ENCODE assay signal across 8 mouse cellular contexts in the genomic region with DNA sequence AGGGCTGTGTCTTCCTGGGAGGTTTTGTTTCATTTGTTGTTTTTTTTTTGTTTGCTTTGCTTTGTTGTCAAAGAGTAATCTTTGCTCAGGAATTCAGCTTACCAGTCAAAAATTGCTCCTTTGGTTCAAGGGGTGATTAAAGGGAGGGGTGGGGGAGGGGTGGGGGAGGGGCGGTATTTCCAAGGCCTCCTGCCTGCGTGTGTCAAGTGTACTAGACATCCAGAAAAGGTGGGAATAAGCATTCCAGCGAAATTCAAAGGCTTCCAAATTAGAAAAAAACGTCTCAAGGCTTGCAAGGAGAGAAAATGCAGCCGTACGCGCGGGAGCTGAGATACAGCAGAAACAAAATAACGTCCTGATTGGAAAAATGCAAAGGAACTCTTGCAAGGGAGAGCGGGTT. TPM values are rescaled to one million over a fixed set of nuclear protein-coding genes. Genes with fewer than 3 reads are reported as not detected.
A peak's percentile ranks its signal among the peaks of the same experiment; 100 is the strongest.
DNase-seq lines count a peak whose midpoint lies in the region; ATAC-seq and TF ChIP-seq lines count a peak whose summit lies in the region.

No protein-coding gene starts in this region.

- H3K9ac ChIP-seq in heart, embryonic 11.5 days (ENCODE audit: low read depth, low read length) = peak overlapping the region; percentile 49
- H3K9ac ChIP-seq in limb, embryonic 15.5 days = no peak overlapping the region

- ATAC-seq in heart, embryonic 11.5 days (replicated peaks; ENCODE audit: insufficient number of reproducible peaks, low FRiP score, low TSS enrichment) = no peak
- ATAC-seq in limb, embryonic 15.5 days (ENCODE audit: insufficient number of reproducible peaks, low FRiP score, low TSS enrichment, low read depth) = no peak

- intact Hi-C loops in heart, postnatal 14 days (cut with DNase I) = no loop called here

- no peak for TF ChIP-seq CTCF in spleen, adult 2 months (IDR thresholded peaks at IDR 0.05; ENCODE audit: extremely low read depth, insufficient read depth, insufficient read length, insufficient replicate concordance)

- no peak overlapping the region for H3K4me3 ChIP-seq in heart, embryonic 11.5 days (ENCODE audit: low read depth, low read length)
- H3K4me3 ChIP-seq in spleen, adult 2 months (ENCODE audit: extremely low read depth, insufficient read depth, insufficient read length) = peak overlapping the region; percentile 44; the same call in 1 of the 2 replicates
- H3K4me3 ChIP-seq in limb, embryonic 15.5 days = 0 out of 2 replicates have a peak overlapping the region, but pooled peaks have one; percentile 16

- H3K9me3 ChIP-seq in heart, embryonic 11.5 days (replicated peaks; ENCODE audit: control insufficient read depth, low read length) = no peaks in the 10 kb centered on the region
- H3K9me3 ChIP-seq in limb, embryonic 15.5 days = no peaks in the 10 kb centered on the region

- TF ChIP-seq POLR2A in spleen, adult 2 months (IDR thresholded peaks at IDR 0.05; ENCODE audit: low read depth, low read length) = no peak

- 29% methylated on average over 10 of the region's 10 CpGs for WGBS in heart, embryonic 11.5 days (ENCODE audit: insufficient replicate concordance)
- 26% methylated on average over 10 of the region's 10 CpGs for WGBS in spleen, adult 2 months
- WGBS in limb, embryonic 15.5 days = 34% methylated on average over 10 of the region's 10 CpGs

- no peaks in the 10 kb centered on the region for H3K36me3 ChIP-seq in heart, embryonic 11.5 days (ENCODE audit: control insufficient read depth, insufficient read depth, low read length)
- H3K36me3 ChIP-seq in spleen, adult 2 months (ENCODE audit: control insufficient read depth, insufficient read depth, low read length) = peaks cover 6% of the 10 kb centered on the region; the same call in 1 of the 2 replicates
- no peaks in the 10 kb centered on the region for H3K36me3 ChIP-seq in limb, embryonic 15.5 days

- peak overlapping the region; percentile 73 for H3K27ac ChIP-seq in heart, embryonic 11.5 days (ENCODE audit: low read depth, low read length)
- H3K27ac ChIP-seq in spleen, adult 2 months (ENCODE audit: insufficient read depth, low read length) = peak overlapping the region; percentile 79
- no peak overlapping the region for H3K27ac ChIP-seq in limb, embryonic 15.5 days

- peak overlapping the region; percentile 54 for H3K4me2 ChIP-seq in heart, embryonic 11.5 days
- peak overlapping the region; percentile 17 for H3K4me2 ChIP-seq in limb, embryonic 15.5 days

- H3K4me1 ChIP-seq in heart, embryonic 11.5 days (ENCODE audit: control insufficient read depth, insufficient read depth, low read length) = 0 out of 2 replicates have a peak, but pooled peaks cover 5% of the 10 kb centered on the region
- peaks cover 9% of the 10 kb centered on the region for H3K4me1 ChIP-seq in spleen, adult 2 months (ENCODE audit: control insufficient read depth, insufficient read depth, insufficient read length)
- H3K4me1 ChIP-seq in limb, embryonic 15.5 days = peaks cover 7% of the 10 kb centered on the region

- H3K27me3 ChIP-seq in heart, embryonic 11.5 days (ENCODE audit: control insufficient read depth, insufficient read depth, low read length) = no peaks in the 10 kb centered on the region
- no peaks in the 10 kb centered on the region for H3K27me3 ChIP-seq in spleen, adult 2 months (ENCODE audit: control insufficient read depth, insufficient read depth, low read length)
- no peaks in the 10 kb centered on the region for H3K27me3 ChIP-seq in limb, embryonic 15.5 days

- no peak for DNase-seq in heart, postnatal 14 days
- DNase-seq in spleen, adult 2 months (ENCODE audit: low read depth in 1 of 2, low spot score in 2 of 2) = no peak
- no peak for DNase-seq in spleen, adult 12 weeks (ENCODE audit: low spot score)
- no peak for DNase-seq in layer of hippocampus, postnatal 36 days
- DNase-seq in natural killer cell, adult 2 months (ENCODE audit: low spot score in 2 of 2) = no peak
- no peak for DNase-seq in cerebellum, postnatal 4 days (ENCODE audit: low spot score in 2 of 2)

RNA-seq across cellular contexts. Expression of a gene that starts 5.0 kb away (rescaled TPM):
- polyA plus RNA-seq in heart, embryonic 11.5 days (2014; fragmentation: Nextera tagmentation; extraction: Ambion mirVana) = 0.39 and 0.49 TPM in 2 replicates
- 1 to 10 TPM in 1 of 2 experiments, under 1 TPM in 1; 0.41 to 1.2 TPM for total RNA-seq in heart, postnatal 14 days (2021)
- 25.0 and 31.6 TPM in 2 replicates for polyA plus RNA-seq in spleen, adult 2 months (2012; rRNA removed)
- polyA plus RNA-seq in limb, embryonic 15.5 days (2015; fragmentation: Nextera tagmentation; extraction: Ambion mirVana) = 0.46 TPM in 2 replicates
- total RNA-seq in layer of hippocampus, postnatal 36 days (2021) = 1 to 10 TPM; 2.4 to 3.0 TPM

Comparison
In these comparisons a context has a peak if more than half of its experiments do, and no peak if none do; other contexts are left out.
1. RNA of a gene that starts 5.0 kb away (polyA plus RNA-seq): 25.0 to 31.6 TPM in spleen, adult 2 months; 0.39 to 0.49 TPM in heart, embryonic 11.5 days and 0.46 TPM in limb, embryonic 15.5 days; every median in the first group is over 10 times any median in the second.